Mouse (Mus musculus) monocyte, adult 2 months (primary cell): ENCODE results near the gene Gm43720.
"Not testable (repeated sequence)": the region's sequence is repeated elsewhere in the genome, so short reads cannot be mapped to it uniquely, and the experiment has no call there.

ENCODE experiments used
- DNase-seq, 2 experiments: peaks; one replicate each; pipeline ENCODE4 v3.0.0; 2022; ENCODE audit warnings: low spot score in 2 of 2, low read depth in 1 of 2

Gm43720 gene

DNA sequence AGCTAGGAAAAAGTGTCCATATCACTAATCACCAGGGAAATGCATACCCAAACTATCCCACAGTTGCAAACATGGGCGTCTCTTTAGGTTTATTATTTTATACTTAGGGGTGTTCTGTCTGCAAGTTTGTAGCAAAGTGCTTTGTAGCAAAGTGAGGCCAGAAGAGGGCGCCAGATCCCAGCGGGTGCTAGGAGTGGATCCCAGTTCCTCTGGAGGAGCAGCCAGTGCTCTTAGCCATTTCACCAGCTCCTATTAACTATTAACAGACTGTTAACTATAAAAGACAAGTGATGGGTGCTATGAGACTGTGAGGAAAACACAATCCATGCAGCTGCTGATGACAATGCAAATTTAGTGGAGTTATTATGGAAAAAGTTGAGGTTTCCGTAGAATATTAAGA, 57.6 kb downstream of the Gm43720 start:
- peak; percentile 61 to 85 for DNase-seq

DNA sequence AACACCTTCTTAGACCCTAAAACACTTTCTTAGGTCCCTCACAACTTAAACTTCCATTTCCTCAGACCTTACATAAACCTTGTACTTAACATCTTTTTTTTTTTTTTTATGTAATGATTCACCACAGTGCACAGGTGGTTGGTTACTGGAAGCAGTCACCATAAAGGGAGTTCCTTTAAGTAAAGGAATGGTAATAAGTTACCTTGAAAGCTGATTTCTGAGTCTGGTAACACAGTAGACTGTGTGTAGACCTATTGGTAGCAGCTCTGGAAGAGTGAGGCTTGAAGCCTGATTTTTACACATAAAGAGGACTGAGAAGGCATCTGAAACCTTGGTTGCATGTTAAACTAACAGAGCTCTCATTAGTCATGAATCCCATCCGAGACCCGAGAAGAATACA, 59.9 kb downstream of the Gm43720 start:
- DNase-seq: no peak

DNA sequence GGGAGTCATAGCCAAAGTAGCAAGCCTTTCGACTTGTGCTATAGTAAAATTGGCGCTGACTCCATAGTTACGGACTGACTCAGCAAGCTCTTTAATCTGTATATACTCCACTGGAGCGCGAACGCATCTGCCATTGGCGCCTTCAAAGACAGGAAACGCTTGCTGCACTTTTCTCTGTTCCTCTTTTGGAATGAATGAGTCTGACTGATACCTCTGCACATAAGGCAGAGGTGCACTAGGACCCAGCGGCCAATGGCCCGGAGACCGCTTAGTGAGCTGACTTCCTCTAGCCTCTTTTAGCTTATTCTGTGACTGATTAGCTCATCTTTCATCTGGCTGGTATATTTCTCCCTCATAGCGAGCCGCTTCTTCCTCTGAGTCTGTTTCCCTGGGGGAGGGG, 63.1 kb downstream of the Gm43720 start:
- DNase-seq: not testable (repeated sequence)
